ENCODE assay signal across 16 mouse cellular contexts in the genomic region with DNA sequence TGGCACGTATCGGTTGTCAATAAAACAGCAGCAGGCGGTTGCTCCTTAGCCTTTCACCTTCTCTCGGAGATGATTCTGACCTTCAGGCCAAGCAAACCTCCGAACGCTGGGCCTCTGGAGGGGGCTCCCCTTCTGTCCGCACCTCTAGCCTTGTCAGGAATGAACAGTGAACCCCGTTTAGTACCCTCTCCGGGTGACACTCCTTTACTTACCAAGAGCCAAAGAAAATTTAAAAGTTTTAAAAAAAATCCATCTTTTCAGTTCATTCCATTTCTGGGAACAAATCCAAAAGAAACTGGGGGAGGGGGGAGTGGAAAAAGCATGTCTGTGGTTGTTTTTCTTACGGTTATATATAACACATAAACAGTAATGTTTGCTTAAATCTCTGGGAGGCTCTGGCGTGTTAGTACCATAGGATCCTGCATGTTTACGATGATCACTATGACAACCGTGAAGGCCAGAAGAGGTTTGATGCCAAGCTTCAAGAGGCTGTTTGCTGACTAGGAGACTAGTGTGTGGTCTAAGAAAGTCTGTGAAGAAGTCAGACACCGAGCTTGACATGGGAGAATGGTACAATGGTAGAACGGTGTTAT. TPM values are rescaled to one million over a fixed set of nuclear protein-coding genes. Genes with fewer than 3 reads are reported as not detected.
DNase-seq lines count a peak whose midpoint lies in the region; ATAC-seq and TF ChIP-seq lines count a peak whose summit lies in the region.
"Had no signal": no experiment of that assay in that cellular context is flagged by ENCODE, and none has a peak within 500 bp of the region (broad histone marks: within the 10 kb centered on the region; RNA-seq: fewer than 3 reads in every experiment).

No protein-coding gene starts in this region.

- no peaks in the 10 kb centered on the region for H3K4me1 ChIP-seq in forebrain, embryonic 14.5 days (ENCODE audit: control insufficient read depth, insufficient read depth, low read length)
- 0 out of 2 replicates have a peak, but pooled peaks cover 2% of the 10 kb centered on the region for H3K4me1 ChIP-seq in forebrain, embryonic 15.5 days
- H3K4me1 ChIP-seq in kidney, postnatal 0 days (replicated peaks; ENCODE audit: insufficient read depth, low read length): peaks cover 9% of the 10 kb centered on the region; the same call in 1 of the 2 replicates
- 0 out of 2 replicates have a peak, but pooled peaks cover 9% of the 10 kb centered on the region for H3K4me1 ChIP-seq in intestine, embryonic 15.5 days (replicated peaks)
- H3K4me1 ChIP-seq: liver, embryonic 15.5 days had no signal

- no peak for TF ChIP-seq CTCF in kidney, postnatal 0 days (IDR thresholded peaks at IDR 0.05; ENCODE audit: low read depth)

- H3K9me3 ChIP-seq in forebrain, embryonic 14.5 days (replicated peaks; ENCODE audit: control insufficient read depth, low read length): no peaks in the 10 kb centered on the region
- no peaks in the 10 kb centered on the region for H3K9me3 ChIP-seq in forebrain, embryonic 15.5 days
- no peaks in the 10 kb centered on the region for H3K9me3 ChIP-seq in kidney, postnatal 0 days (replicated peaks; ENCODE audit: low read length)
- no peaks in the 10 kb centered on the region for H3K9me3 ChIP-seq in intestine, embryonic 15.5 days
- H3K9me3 ChIP-seq: liver, embryonic 15.5 days; midbrain, embryonic 12.5 days had no signal

- H3K4me2 ChIP-seq in forebrain, embryonic 14.5 days (ENCODE audit: low read length): no peak overlapping the region
- H3K4me2 ChIP-seq in forebrain, embryonic 15.5 days (replicated peaks): no peak overlapping the region
- H3K4me2 ChIP-seq in kidney, postnatal 0 days (ENCODE audit: low read length): no peak overlapping the region
- H3K4me2 ChIP-seq in intestine, embryonic 15.5 days (replicated peaks): peak overlapping the region; percentile 31
- H3K4me2 ChIP-seq: liver, embryonic 15.5 days; midbrain, embryonic 12.5 days; neural tube, embryonic 13.5 days had no signal

- H3K36me3 ChIP-seq in forebrain, embryonic 14.5 days (ENCODE audit: control insufficient read depth, insufficient read depth, low read length): no peaks in the 10 kb centered on the region
- H3K36me3 ChIP-seq in forebrain, embryonic 15.5 days: no peaks in the 10 kb centered on the region
- H3K36me3 ChIP-seq in kidney, postnatal 0 days (ENCODE audit: insufficient read depth, low read length): no peaks in the 10 kb centered on the region
- H3K36me3 ChIP-seq in intestine, embryonic 15.5 days: no peaks in the 10 kb centered on the region
- H3K36me3 ChIP-seq: G1E; liver, embryonic 15.5 days; midbrain, embryonic 12.5 days; neural tube, embryonic 13.5 days had no signal

- DNase-seq in forebrain, embryonic 14.5 days (ENCODE audit: low spot score): peak; percentile 63
- DNase-seq in kidney, postnatal 0 days (ENCODE audit: low spot score): peak; percentile 88
- no peak for DNase-seq in kidney, adult 8-10 months
- peak; percentile 26 for DNase-seq in 3T3-L1 (ENCODE audit: low read depth, low spot score)
- DNase-seq in gastrocnemius, postnatal 10 days: no peak
- DNase-seq in layer of hippocampus, postnatal 10 days (ENCODE audit: low spot score in 2 of 2): no peak
- DNase-seq: B cell, adult 2 months; cerebellum, postnatal 36 days; right cerebral cortex, adult 18-20 months had no signal

- H3K27ac ChIP-seq in forebrain, embryonic 14.5 days (ENCODE audit: low read depth, low read length): no peak overlapping the region
- no peak overlapping the region; the same call in 1 of the 2 replicates for H3K27ac ChIP-seq in forebrain, embryonic 15.5 days (replicated peaks)
- H3K27ac ChIP-seq in kidney, postnatal 0 days: no peak overlapping the region
- H3K27ac ChIP-seq in intestine, embryonic 15.5 days: peak overlapping the region; percentile 62
- H3K27ac ChIP-seq: liver, embryonic 15.5 days; midbrain, embryonic 12.5 days; neural tube, embryonic 13.5 days had no signal

- no peaks in the 10 kb centered on the region for H3K27me3 ChIP-seq in forebrain, embryonic 14.5 days (replicated peaks; ENCODE audit: control insufficient read depth, insufficient read depth, low read length)
- H3K27me3 ChIP-seq in forebrain, embryonic 15.5 days: no peaks in the 10 kb centered on the region
- H3K27me3 ChIP-seq in kidney, postnatal 0 days (ENCODE audit: insufficient read depth, low read length): no peaks in the 10 kb centered on the region
- H3K27me3 ChIP-seq in intestine, embryonic 15.5 days (replicated peaks): no peaks in the 10 kb centered on the region
- H3K27me3 ChIP-seq: liver, embryonic 15.5 days; neural tube, embryonic 13.5 days had no signal

- ATAC-seq in forebrain, embryonic 14.5 days: no peak
- ATAC-seq in forebrain, embryonic 15.5 days (replicated peaks): no peak
- peak; percentile 61; the same call in 1 of the 2 replicates for ATAC-seq in kidney, postnatal 0 days (replicated peaks; ENCODE audit: low FRiP score, low read depth)
- peak; percentile 67 for ATAC-seq in intestine, embryonic 15.5 days
- ATAC-seq: activated CD4-positive, CD25-positive, alpha-beta regulatory T cell, adult 4 months had no signal

- WGBS in forebrain, embryonic 14.5 days: 84% methylated on average over 15 of the region's 15 CpGs
- WGBS in forebrain, embryonic 15.5 days: 73% methylated on average over 15 of the region's 15 CpGs
- 32% methylated on average over 15 of the region's 15 CpGs for WGBS in kidney, postnatal 0 days
- WGBS in intestine, embryonic 15.5 days: 48% methylated on average over 15 of the region's 15 CpGs

- no peak overlapping the region for H3K4me3 ChIP-seq in forebrain, embryonic 14.5 days (ENCODE audit: low read depth, low read length)
- no peak overlapping the region for H3K4me3 ChIP-seq in forebrain, embryonic 15.5 days
- H3K4me3 ChIP-seq in kidney, postnatal 0 days (replicated peaks; ENCODE audit: low read depth, low read length): no peak overlapping the region
- no peak overlapping the region for H3K4me3 ChIP-seq in intestine, embryonic 15.5 days (replicated peaks)
- H3K4me3 ChIP-seq: liver, embryonic 15.5 days; midbrain, embryonic 12.5 days; neural tube, embryonic 13.5 days had no signal

- no peak overlapping the region for H3K9ac ChIP-seq in forebrain, embryonic 14.5 days (ENCODE audit: low read length)
- H3K9ac ChIP-seq in forebrain, embryonic 15.5 days (replicated peaks): no peak overlapping the region
- no peak overlapping the region for H3K9ac ChIP-seq in kidney, postnatal 0 days (ENCODE audit: low read depth, low read length)
- no peak overlapping the region for H3K9ac ChIP-seq in intestine, embryonic 15.5 days
- H3K9ac ChIP-seq: liver, embryonic 15.5 days; midbrain, embryonic 12.5 days; neural tube, embryonic 13.5 days had no signal

RNA-seq across cellular contexts. Expression of gene Bdkrb2, which starts 41.8 kb away (rescaled TPM):
- 0.23 TPM in 2 replicates for polyA plus RNA-seq in forebrain, embryonic 14.5 days (2014; fragmentation: Nextera tagmentation; extraction: Ambion mirVana)
- 0.38 and 0.64 TPM in 2 replicates for polyA plus RNA-seq in forebrain, embryonic 15.5 days (2015; fragmentation: Nextera tagmentation; extraction: Ambion mirVana)
- 0.98 and 1.1 TPM in 2 replicates for polyA plus RNA-seq in kidney, postnatal 0 days (2015; fragmentation: Nextera tagmentation; extraction: Ambion mirVana)
- polyA plus RNA-seq in intestine, embryonic 15.5 days (2015; fragmentation: Nextera tagmentation; extraction: Ambion mirVana): 4.5 and 4.6 TPM in 2 replicates
- 1 to 10 TPM; 1.2 to 1.5 TPM for total RNA-seq in gastrocnemius, postnatal 10 days (2021)
- total RNA-seq in layer of hippocampus, postnatal 10 days (2021): under 1 TPM; 0.57 to 0.60 TPM
- polyA plus RNA-seq: activated CD4-positive, CD25-positive, alpha-beta regulatory T cell, adult 4 months had no signal

Comparison
In these comparisons a context has a peak if more than half of its experiments do, and no peak if none do; other contexts are left out.
1. DNase-seq: peak in forebrain, embryonic 14.5 days (single experiment), kidney, postnatal 0 days (single experiment) and 3T3-L1 (single experiment); none in kidney, adult 8-10 months (0 of 2), gastrocnemius, postnatal 10 days (single experiment) and layer of hippocampus, postnatal 10 days (0 of 2).
2. ATAC-seq: peak in kidney, postnatal 0 days (single experiment) and intestine, embryonic 15.5 days (single experiment); none in forebrain, embryonic 14.5 days (single experiment) and forebrain, embryonic 15.5 days (single experiment).